Mouse (Mus musculus): ENCODE measurements around the gene Dennd1a. TPM values are rescaled to one million over a fixed set of nuclear protein-coding genes. Genes with fewer than 3 reads are reported as not detected.

Gene Dennd1a
- total RNA-seq (2021): 10 to 100 TPM; 84.5 to 87.4 TPM
- long read RNA-seq, experiment 1, partial matches to known transcripts: 3 of 24 reads
- long read RNA-seq, experiment 1, other reads (novel, unspliced or antisense): 21 of 24 reads
- long read RNA-seq, experiment 2, full-length matches to known transcripts: 3 of 14 reads
- long read RNA-seq, experiment 2, partial matches to known transcripts: 1 of 14 reads
- long read RNA-seq, experiment 2, other reads (novel, unspliced or antisense): 10 of 14 reads

DNA sequence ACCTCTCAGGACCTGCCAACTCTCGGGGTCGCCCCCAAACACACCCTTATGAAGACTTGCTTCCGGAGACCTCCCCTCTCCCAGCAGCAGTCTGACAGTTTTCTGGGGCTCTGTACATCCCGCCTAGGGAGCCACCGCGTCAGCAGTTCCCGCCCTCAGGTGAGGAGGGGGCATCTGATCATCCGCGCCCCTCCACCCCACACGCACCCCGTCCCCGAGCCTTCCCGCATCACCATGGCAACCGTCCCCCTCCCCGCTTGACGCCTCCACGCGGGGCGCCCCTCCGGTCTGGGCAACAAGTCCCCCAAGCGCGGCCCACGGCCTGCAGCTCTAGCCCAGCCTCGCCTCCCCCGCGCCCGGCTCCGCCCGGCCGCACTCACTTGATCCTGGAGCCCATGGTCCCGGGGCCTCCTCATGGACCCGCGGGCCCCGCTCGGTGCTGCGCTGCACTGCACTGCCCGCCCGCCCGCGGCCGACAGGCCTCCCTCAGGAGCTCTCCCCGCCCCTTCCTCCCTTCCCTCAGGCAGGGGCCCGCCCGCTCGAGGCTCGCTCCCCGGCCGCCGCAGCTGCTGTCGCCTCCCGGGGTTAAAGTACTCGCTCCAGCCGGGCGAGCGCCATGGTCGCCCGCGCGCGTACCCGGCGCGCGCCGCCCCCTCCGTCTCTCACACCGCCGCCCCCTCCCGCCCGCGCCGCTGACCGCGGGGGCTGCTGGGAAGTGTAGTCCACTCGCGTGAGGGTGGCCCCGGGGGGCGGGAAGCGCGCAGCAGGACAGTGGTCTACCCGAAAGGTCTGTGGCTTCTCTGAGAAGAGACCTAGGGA lies at the start of gene Dennd1a:
Gene Dennd1a (minus strand): TSS at position 658 of the 819 bp plus-strand sequence.
- intact Hi-C loops (cut with DNase I): loop anchor here (5.0 kb wide), 2 partner anchors 65 to 145 kb away; no protein-coding TSS in a partner anchor

DNA sequence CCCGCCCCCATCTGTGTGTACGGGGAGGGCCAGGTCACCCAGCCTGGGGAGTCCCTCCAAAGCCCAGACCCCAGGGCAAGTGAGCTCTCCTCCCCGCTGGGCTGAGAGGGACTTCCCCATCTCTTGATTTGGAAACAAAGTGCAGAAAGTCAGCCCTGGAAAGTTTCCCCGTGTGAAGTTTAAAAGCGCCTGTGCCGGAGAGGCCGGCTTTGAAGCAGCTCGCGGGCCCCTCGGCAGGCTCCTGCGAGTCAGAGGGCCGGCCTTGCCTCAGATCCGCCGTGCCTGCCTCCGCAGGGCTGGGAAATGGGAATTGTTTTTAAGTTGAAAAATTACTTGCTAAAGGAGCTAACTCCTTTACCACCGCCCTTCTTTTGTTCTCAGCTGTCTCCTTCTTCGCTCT lies 49.4 kb upstream of the Dennd1a start:
- DNase-seq (ENCODE audit: extremely low spot score in 1 of 2, low spot score in 2 of 2): no peak
- TF ChIP-seq CTCF (IDR thresholded peaks at IDR 0.05): no peak
- Histone ChIP-seq H3K4me3 (no peak overlapping the region), H3K27ac (no peak overlapping the region)
- intact Hi-C loops (cut with DNase I): loop anchor here (1.0 to 5.0 kb wide), 2 partner anchors 39 to 194 kb away; no protein-coding TSS in a partner anchor

More for the DNA sequence above, at the start of gene Dennd1a:
- peak; percentile 7; the same call in 1 of the 2 replicates for TF ChIP-seq CTCF (IDR thresholded peaks at IDR 0.05)
- Histone ChIP-seq H3K27ac (peak within 1 kb of the TSS; percentile 96), H3K4me3 (peak within 1 kb of the TSS; percentile 95)
- DNase-seq (ENCODE audit: extremely low spot score in 1 of 2, low spot score in 2 of 2): peak; percentile 84 to 86

DNA sequence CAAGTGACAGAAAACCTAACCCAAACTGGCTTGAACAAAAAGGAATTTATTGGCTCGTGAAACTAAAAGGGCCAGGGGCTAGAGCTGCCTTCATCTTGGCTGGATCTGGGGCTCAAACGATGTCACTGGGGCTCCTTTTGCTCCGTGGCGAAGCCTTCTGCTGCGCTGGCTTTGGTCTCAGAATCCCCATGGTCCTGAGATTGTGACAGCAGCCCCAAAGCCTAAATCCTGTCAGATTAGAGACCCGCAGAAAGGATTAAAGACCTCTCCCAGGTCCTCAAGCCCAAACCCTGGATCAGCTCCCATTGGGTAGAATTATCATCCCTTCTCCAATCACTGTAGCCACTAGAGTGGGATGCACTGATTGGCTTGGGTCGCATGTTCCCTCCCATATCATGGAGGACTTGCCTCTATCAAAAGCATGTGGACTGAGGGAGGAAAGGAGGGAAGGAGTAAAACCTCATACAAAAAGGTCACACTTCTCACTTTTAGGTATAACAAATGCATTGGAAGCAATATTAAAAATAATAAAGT lies 46.5 kb upstream of the Dennd1a start:
- DNase-seq (ENCODE audit: extremely low spot score in 1 of 2, low spot score in 2 of 2): no peak
- intact Hi-C loops (cut with DNase I): no loop called here
- no peak for TF ChIP-seq CTCF (IDR thresholded peaks at IDR 0.05)
- Histone ChIP-seq H3K27ac (no peak overlapping the region), H3K4me3 (no peak overlapping the region)

DNA sequence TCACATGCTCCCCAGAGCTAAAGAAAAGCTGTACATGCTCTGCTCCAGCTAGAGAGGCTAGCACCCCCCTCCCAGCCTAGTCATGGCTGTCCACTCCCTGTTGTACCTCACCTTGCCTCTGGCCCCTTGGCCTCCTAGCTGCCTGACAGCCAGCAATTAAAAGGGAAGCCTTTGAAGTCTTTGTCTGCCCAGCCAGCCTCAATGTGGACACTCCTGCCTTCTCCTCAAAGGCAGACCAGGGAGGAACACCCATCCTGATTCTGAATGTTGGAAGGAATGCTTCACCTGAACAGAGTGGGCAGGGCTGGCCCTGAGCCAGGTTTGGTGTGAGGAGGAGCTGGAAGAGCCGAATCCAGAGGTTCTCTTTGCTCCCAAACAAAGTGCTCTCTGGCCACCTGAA lies 39.5 kb upstream of the Dennd1a start:
- DNase-seq (ENCODE audit: extremely low spot score in 1 of 2, low spot score in 2 of 2): no peak
- no peak for TF ChIP-seq CTCF (IDR thresholded peaks at IDR 0.05)
- intact Hi-C loops (cut with DNase I): no loop called here
- Histone ChIP-seq H3K4me3 (no peak overlapping the region), H3K27ac (no peak overlapping the region)

DNA sequence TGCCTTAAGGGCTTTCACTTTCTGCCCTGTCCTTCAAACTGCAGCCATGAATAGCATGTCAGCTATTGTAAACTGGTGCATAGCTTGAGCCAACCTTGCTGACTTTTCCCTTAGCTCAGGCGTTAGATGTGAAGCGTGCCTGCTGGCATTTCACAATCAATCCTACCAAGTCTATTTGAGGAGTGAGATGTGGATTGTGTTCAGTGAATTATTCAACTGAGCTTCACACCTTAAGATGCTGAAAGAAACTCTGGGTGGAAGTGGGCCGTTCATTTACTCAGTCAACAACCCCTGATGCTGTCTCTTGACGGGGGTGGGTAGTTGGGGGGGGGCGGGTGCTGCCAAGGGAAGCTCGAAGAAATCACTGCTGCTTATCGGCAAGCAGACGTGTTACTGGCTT lies 36.2 kb upstream of the Dennd1a start:
- no peak for DNase-seq (ENCODE audit: extremely low spot score in 1 of 2, low spot score in 2 of 2)
- intact Hi-C loops (cut with DNase I): no loop called here
- H3K27ac ChIP-seq: no peak overlapping the region
- H3K4me3 ChIP-seq: no peak overlapping the region
- no peak for TF ChIP-seq CTCF (IDR thresholded peaks at IDR 0.05)

DNA sequence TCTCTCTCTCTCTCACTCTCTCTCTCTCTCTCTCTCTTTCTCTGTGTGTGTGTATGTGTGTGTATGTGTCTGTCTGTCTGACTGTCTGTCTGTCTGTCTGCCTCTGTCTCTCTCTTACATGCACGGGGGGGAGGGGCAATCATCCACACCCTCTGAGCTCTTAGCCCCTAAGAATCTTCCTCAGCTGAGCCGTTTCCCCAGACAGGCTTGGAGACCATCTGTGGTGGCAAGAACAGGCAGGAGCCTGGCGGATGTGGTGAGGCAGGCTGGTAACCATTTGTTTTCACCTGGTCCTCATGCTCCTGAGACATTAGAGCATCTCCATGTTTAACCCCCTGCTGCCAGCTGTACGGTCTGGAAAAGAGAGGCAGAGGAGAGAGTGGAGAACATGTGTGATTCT lies 33.7 kb upstream of the Dennd1a start:
- intact Hi-C loops (cut with DNase I): no loop called here
- TF ChIP-seq CTCF (IDR thresholded peaks at IDR 0.05): no peak
- H3K27ac ChIP-seq: no peak overlapping the region
- H3K4me3 ChIP-seq: no peak overlapping the region
- DNase-seq (ENCODE audit: extremely low spot score in 1 of 2, low spot score in 2 of 2): no peak

DNA sequence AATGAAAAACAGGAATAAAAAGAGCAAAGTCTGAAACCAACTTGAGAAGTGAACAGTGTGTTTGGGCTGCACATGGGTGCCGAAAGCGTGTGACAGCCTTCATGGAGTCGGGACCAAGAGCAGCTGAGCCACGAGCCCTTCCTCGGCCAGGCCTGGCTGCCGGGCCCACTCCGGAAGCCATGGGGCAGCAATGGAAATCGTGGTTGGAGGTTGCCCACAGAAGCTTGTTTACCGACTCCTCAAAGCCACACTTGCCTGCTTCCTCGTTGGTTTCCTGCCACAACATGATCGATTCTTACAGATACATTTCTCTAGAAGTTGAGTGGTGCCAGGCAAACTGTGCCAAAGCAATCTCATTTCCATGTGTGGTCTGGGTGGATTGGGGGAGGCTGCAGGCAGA lies 31.9 kb upstream of the Dennd1a start:
- no peak for DNase-seq (ENCODE audit: extremely low spot score in 1 of 2, low spot score in 2 of 2)
- Histone ChIP-seq H3K4me3 (no peak overlapping the region), H3K27ac (no peak overlapping the region)
- intact Hi-C loops (cut with DNase I): no loop called here
- no peak for TF ChIP-seq CTCF (IDR thresholded peaks at IDR 0.05)

DNA sequence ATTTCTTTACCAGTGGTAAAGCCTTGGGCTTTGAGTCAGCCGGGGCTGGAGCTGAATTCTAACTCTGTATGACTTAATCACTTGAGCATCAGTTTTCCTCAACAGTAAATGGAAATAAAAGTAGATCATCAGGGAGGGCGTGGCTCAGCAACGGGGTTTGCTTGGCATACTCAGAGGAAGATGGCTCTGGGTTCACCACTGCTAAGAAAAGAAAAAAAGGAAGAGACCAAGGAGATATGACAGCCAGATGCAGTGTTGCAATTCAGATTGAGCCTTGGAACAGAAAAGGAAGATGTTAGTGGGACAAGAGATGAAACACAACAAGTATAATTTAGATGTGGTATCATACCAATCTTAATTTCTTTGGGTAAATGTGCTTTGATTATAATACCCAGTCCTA lies 26.2 kb upstream of the Dennd1a start:
- DNase-seq (ENCODE audit: extremely low spot score in 1 of 2, low spot score in 2 of 2): no peak
- no peak overlapping the region for H3K27ac ChIP-seq
- no peak overlapping the region for H3K4me3 ChIP-seq
- intact Hi-C loops (cut with DNase I): no loop called here
- TF ChIP-seq CTCF (IDR thresholded peaks at IDR 0.05): no peak

DNA sequence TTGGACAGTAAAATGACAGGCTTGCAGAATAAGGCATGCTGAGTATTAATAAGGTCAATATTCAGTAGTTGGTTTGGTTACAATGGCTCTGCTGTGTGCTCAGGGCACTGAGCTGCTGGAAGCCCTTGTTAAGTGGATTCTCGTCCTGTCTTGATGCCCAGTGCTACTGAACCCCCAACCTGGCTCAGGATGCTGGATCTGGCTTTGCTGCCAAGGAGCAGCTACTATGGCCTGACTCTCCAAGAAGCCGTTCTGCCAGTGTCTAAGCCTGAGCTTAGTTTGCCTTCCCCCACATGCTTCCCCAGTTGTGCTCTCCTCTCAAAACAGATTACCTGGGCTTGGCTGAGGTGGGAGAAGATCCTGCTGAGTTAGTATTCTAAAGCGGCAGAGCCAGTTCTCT lies 25.7 kb upstream of the Dennd1a start:
- Histone ChIP-seq H3K4me3 (no peak overlapping the region), H3K27ac (no peak overlapping the region)
- no peak for TF ChIP-seq CTCF (IDR thresholded peaks at IDR 0.05)
- no peak for DNase-seq (ENCODE audit: extremely low spot score in 1 of 2, low spot score in 2 of 2)
- intact Hi-C loops (cut with DNase I): no loop called here

DNA sequence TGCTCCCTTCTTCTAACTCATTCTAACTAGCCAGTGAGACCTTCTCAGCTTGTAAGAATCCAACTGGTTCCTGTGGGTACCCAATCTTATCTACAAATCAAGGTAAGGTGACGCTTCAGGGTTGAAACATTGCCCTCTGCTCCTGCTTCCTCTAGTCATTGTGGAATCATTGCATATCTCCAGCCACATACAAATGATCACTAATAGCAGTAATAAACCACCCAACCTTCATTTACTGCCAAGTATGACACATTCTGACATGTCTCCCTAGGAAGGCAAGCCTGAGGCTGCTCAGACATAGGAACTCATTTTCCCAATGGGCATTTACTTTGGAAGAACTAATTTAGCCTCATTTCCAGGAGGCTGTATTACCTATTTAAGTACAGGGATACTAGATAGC lies 18.0 kb upstream of the Dennd1a start:
- intact Hi-C loops (cut with DNase I): no loop called here
- Histone ChIP-seq H3K4me3 (no peak overlapping the region), H3K27ac (no peak overlapping the region)
- DNase-seq (ENCODE audit: extremely low spot score in 1 of 2, low spot score in 2 of 2): no peak
- no peak for TF ChIP-seq CTCF (IDR thresholded peaks at IDR 0.05)

DNA sequence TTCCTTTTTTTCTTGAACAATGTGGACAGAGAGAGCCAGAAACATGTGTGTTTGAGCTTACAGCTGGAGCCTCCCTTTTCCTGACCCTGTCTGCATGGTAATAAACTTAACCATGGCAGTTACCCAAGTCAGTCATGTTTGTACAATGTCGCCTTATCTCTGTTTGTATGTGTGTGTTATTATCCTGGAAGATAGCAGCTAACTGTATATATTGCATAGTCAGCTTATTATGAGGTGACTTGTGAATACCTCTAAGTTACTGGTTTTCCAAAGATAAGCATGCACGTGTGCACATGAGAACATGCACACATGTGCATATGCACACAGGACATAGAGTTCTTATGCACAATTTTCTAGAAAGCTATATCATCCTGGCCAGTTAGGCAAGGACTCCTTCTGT lies 13.8 kb upstream of the Dennd1a start:
- Histone ChIP-seq H3K27ac (no peak overlapping the region), H3K4me3 (no peak overlapping the region)
- DNase-seq (ENCODE audit: extremely low spot score in 1 of 2, low spot score in 2 of 2): no peak
- intact Hi-C loops (cut with DNase I): no loop called here
- TF ChIP-seq CTCF (IDR thresholded peaks at IDR 0.05): no peak

DNA sequence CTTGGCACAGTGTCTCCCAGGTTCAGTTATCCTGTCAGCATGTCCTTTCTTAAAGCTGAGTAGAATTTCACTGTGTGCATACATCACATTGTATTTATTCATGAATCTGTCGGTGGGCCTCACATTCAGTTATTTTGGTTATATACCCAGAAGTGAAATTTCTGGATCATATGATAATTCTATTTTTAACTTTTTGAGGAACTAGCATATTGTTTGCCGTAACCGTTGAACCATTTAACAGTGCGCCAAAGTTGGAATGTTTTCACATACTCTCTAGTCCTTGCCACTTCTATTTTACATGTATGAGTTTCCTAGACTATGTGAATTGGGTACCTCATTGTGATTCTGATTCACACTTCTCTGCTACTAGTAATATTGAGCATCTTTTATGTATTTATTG lies 8.7 kb upstream of the Dennd1a start:
- H3K4me3 ChIP-seq: no peak overlapping the region
- TF ChIP-seq CTCF (IDR thresholded peaks at IDR 0.05): no peak
- intact Hi-C loops (cut with DNase I): no loop called here
- no peak overlapping the region for H3K27ac ChIP-seq
- DNase-seq (ENCODE audit: extremely low spot score in 1 of 2, low spot score in 2 of 2): no peak

Measured in left cerebral cortex, adult 2 months (tissue).